Mouse (Mus musculus): ENCODE data around the gene Wwox. TPM values are rescaled to one million over a fixed set of nuclear protein-coding genes. Genes with fewer than 3 reads are reported as not detected.

Gene Wwox
- polyA plus RNA-seq, 1 experiment from 2014 or later: 11.5 TPM

DNA sequence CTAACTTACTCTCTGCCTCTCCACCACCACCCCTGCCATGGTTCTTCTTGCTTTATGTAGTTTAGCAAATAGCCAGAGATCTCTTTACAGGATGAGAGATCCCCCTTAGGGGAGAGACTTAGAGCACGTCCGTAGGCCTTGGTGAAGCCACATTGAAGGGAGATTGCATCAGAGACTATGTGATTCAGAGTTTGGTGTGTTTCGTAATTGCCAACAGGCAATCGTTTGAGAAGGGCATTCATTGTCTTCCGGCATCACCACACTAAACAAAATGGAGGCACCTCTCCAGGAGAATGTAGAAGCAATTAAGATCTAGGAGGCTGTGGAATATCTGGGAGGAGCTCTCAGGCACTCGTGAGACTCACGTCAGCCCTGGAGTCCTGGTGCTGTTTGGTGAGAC lies 408.2 kb downstream of the Wwox start:
- DNase-seq (ENCODE audit: low spot score): no peak

DNA sequence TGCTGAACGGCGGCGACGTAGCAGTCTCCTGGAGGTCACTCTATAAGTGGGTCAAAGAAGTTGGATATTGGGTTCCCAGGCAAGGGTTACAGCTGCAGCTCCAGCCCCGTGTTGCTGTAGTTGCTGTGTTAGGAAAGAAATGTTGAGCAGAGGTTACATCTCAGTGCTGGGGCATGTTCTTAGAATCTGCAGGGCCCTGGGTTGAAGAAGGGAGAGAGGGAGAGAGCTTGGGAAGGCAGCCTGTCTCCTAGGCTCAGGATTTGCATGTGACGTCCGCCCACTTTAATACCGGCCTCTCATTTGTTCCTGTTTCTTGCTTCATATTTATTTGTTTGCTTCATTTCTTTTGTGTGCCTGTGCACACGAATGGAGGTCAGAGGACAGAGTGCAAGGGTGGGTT lies 410.0 kb downstream of the Wwox start:
- no peak for DNase-seq (ENCODE audit: low spot score)

DNA sequence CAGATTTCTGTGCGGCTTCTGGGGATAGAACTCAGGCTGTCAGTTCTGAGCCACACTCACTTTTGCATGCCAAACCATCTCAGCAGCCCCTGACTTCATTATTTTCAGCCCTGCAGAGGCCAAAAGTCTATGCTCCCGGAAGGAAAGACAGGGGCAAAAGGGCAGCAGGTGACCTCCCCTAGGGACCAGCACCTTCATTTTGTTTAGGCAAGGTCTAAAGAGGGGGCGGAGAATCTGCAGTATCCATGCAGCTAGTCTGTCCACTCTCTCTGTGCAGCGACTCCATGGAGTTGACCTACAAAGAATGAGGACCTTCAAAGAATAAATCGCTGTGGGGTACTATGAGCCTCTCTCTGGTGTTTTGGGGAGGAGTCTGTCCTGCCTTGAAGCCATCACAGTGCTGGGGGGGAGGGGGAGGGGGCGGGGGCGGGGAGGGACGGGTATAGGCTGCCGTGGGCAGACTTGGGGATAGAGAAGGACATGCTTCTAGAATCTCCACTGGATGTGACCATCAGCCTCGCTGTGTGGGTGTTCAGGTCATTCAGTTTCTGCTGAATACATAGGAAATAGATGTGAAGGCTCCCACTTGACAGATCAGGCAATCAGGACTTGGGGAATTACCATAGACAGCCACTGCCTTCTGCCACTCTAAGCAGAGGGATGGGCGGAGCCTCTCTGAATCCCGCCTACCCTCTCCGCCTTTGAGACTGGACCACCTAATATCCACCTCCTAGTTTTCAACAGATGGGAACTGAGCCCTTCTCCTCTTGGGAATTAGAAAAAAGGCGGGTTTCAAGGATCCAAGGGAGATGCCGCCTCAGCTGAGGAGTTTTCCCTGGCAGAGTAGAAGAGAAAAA lies 410.8 kb downstream of the Wwox start:
- no peak for DNase-seq (ENCODE audit: low spot score)

DNA sequence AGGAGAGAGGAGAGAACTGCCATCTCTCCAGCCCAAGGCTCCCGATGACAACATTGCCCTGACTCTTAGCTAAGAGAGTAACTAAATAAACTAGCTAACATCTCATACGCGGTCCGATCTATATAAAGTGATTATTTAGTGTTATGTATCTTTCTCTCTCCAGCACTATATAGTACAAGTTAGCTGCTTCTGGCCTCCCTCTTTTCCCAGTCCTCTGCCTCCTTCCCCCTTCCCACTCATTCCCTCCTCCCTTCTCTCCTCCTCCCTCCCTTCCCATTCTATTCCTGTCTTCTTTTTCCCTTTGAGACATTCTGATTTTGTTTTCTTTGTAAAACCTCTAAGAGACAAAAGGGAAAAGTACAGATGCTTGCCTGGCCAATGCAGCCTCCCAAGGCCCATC lies 414.3 kb downstream of the Wwox start:
- no peak for DNase-seq (ENCODE audit: low spot score)

- DNase-seq (ENCODE audit: low spot score): no peak
These were observed 416.4 kb downstream of the Wwox start for GRCm38 (mm10) chr8:114855833-114856232.

GRCm38 (mm10) chr8:114865911-114866310 lies 426.5 kb downstream of the Wwox start:
- no peak for DNase-seq (ENCODE audit: low spot score)

- no peak for DNase-seq (ENCODE audit: low spot score)
These were observed 429.9 kb downstream of the Wwox start for GRCm38 (mm10) chr8:114869321-114869720.

DNA sequence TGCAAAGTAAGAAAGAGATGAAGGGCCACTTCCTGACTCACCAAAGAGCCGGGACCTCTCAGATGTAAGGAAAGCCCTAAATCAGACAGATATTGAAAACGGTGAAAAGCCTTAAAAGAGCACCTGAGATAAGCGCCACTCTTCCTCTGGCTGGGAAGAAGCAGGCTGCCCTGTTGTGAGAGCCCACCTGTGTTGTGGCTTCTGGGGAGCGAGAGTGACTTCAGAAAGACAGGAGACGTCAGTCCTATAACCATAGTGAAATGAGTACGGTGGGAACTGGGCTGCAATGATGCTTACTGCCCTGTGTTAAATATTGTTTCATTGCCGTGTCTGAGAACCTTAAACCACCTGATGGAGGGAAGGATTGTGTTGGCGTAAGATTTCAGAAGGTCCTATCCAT lies 431.0 kb downstream of the Wwox start:
- DNase-seq (ENCODE audit: low spot score): peak; percentile 43

- no peak for DNase-seq (ENCODE audit: low spot score)
These were observed 433.0 kb downstream of the Wwox start for GRCm38 (mm10) chr8:114872491-114872890.

- no peak for DNase-seq (ENCODE audit: low spot score)
These were observed 435.7 kb downstream of the Wwox start for GRCm38 (mm10) chr8:114875161-114875560.

- DNase-seq (ENCODE audit: low spot score): no peak
These were observed 436.7 kb downstream of the Wwox start for GRCm38 (mm10) chr8:114876161-114876611.

DNA sequence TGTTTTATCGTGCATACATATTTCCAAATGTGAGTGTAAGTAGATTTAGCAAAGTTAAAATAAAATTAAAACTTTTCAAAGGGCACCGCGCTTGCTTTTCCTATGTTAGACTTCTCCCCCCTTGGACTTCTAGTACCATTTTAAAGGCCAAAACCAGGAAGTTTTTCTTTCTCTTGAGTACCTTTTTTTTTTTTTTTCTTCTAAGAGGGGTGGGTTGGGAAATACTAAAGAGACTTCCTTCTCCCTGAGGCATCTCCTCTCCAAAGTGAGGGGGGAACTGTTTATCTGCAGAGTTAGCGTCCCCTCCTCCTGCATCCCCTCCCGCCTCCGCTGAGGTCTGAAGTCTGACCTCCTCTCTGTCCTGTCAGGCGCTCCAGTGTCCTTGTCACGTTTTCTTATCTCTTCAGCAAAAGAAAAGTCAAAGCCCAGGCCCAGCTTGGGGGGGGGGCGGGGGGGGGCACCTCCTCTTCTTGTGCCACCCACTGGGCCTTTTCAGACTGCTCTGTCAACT lies 437.3 kb downstream of the Wwox start:
- no peak for DNase-seq (ENCODE audit: low spot score)

DNA sequence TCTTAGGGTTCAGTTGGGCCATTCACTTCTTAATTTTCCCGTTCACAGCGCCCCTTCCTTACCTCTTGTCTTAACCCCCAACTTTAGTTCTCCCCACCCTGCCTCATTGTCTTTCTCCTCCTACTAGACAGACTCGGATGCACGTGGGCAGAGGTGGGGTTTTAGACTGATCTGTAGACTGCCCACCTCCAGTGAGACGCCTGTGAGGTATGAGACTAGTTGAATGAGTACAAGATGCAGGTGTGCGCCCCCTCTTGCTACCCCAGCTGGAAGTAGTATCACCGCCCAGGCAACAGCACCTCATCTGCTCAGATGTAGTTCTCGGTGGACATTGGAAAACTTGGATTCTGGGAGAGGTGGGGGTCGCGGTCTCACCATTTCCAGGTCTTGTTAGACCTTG lies 437.8 kb downstream of the Wwox start:
- no peak for DNase-seq (ENCODE audit: low spot score)

DNA sequence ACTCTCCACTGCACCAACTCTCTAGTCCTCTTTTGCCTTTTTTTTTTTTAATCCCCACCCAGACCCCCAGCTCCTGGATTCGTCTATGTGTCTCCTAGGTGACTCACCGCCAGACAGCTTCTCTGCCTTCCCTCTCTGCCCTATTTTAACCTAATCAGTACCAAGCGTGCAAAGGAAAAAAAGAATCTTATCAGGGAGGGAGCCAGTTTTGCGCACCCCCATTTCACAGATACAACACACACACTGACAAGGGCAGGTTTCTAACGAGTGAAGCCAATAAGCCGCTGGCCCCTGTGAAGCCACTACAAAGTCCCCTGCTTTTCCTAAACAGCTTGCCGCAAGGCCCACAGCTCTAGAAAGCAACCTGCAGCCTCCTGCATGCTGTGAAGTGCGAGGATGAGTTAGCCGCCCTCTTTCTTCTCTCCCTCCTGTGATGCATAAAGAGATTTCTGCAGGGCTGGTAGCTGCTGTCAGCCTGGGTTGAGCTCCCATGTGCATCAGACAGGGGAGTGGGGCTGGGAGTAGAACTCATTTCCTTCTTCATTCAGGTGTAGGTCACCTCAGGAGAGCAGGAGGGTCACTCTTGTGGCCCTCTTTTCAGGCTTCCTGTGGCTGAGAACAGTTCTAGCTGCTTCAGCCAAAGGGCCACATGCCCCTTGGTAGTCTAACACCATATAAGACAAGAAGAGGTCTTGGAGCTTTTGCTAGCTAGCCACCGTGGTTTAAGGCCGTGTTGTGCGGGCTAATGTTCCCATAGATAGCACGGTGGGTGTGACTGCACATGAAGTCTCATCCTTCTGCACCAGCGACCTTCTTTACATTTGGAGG lies 439.2 kb downstream of the Wwox start:
- DNase-seq (ENCODE audit: low spot score): peak; percentile 42

DNA sequence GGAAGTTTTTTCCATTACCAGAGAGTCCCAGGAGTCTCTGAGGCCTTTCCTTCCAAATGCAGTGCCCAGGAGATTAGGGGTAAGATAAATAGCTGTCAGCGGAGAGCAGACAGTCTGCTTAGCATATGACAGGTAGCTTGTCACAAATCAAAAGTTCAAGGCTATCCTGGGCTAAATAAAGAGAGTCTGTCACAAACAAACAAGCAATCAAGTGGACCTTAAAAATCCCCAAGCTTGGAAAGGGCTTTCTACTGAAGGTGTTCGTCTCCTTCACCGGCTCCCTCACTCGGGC lies 439.8 kb downstream of the Wwox start:
- no peak for DNase-seq (ENCODE audit: low spot score)

GRCm38 (mm10) chr8:114879678-114880077 lies 440.2 kb downstream of the Wwox start:
- peak; percentile 72 for DNase-seq (ENCODE audit: low spot score)

DNA sequence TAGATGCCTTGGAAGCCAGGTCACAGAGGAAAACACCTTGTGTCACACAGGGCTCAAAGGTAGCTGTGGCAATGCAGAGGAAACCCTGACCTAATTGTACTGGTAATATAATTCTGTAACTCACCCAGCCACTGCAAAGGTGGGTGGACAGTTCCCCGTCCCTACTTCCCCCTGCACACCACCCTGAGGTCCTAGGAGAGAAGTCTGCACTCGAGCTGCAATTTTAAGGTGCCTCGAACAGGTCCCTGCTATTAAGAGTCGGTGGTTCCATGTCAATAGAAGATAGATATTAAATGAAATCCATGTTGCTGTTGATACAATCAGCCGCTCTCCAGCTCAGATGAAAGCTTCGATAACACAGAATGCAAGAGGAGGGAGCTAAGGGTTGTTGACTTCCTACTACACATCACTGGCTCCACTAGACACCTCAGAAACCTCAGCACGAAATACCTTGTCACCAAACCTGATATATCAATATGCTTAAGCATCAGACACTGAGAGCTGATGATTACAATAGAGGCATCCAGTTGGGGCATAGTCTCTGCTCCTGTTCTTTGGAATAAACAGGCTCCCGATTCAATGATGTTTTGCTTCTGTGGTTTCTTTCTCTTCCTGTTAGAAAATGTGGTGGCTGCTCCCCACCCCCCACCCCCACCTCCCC lies 441.1 kb downstream of the Wwox start:
- peak; percentile 60 for DNase-seq (ENCODE audit: low spot score)

- peak; percentile 82 for DNase-seq (ENCODE audit: low spot score)
These were observed 442.5 kb downstream of the Wwox start for GRCm38 (mm10) chr8:114881891-114882401.

GRCm38 (mm10) chr8:114882504-114882903 lies 443.0 kb downstream of the Wwox start:
- DNase-seq (ENCODE audit: low spot score): no peak

DNA sequence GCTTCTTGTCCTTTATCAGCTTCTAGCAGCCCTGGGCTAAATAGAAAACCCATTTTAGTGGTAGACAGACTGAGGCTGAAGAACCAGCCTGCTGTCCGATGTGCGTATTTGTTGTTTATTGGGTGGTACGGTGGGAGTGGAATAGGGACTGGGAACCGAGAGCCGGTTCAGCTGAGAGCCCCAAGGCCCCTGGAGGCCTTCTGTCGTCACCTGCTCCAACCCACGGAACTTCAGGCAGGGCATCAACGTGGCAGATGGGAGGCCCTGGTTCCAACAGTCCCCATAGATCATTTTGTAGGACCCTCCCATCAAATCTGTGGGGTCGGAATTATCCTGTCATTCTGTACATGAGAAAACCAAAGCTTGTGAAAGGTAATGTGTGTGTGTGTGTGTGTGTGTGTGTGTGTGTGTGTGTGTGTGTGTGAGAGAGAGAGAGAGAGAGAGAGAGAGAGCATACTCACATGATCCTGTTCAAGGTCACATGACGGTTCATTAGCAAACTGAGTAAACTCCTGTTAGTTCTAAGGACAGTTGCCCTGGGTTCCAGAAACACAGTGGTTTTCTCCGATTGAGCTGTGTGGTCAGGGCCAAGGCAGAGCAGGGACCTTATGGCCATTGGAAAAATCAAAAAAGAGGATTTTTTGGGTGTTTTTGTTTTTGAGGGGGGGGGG lies 443.6 kb downstream of the Wwox start:
- DNase-seq (ENCODE audit: low spot score): no peak

GRCm38 (mm10) chr8:114883967-114884366 lies 444.5 kb downstream of the Wwox start:
- peak; percentile 38 for DNase-seq (ENCODE audit: low spot score)

Data from thymus, postnatal 0 days (tissue).